Mouse (Mus musculus) midbrain, embryonic 13.5 days (tissue): ENCODE data around the gene Igfbp3. TPM values are rescaled to one million over a fixed set of nuclear protein-coding genes. Genes with fewer than 3 reads are reported as not detected.
"Not testable (repeated sequence)": the region's sequence is repeated elsewhere in the genome, so short reads cannot be mapped to it uniquely, and the experiment has no call there.

Source experiments
- ATAC-seq: fragments of 200-750 bp; cut with Nextera tagmentation; 2 replicates; pipeline ENCODE4 v1.8.0; 2017; ENCODE audit warnings: mild to moderate bottlenecking, moderate TSS enrichment, moderate library complexity
- H3K27ac ChIP-seq: fragments of 300-500 bp; sonication (generic); 2 replicates; pipeline ENCODE4 v1.5.1; 2015; ENCODE audit warnings: inconsistent platforms, mild to moderate bottlenecking, moderate library complexity
- H3K27me3 ChIP-seq: fragments of 300-500 bp; sonication (generic); 2 replicates; pipeline ENCODE4 v1.6.1; 2015; ENCODE audit warnings: mild to moderate bottlenecking, inconsistent platforms
- H3K36me3 ChIP-seq: fragments of 300-500 bp; sonication (generic); 2 replicates; pipeline ENCODE4 v1.6.1; 2015; ENCODE audit warnings: mild to moderate bottlenecking, inconsistent platforms
- H3K4me1 ChIP-seq: fragments of 300-500 bp; sonication (generic); replicated peaks from 2 replicates; pipeline ENCODE4 v1.6.1; 2015; ENCODE audit warnings: inconsistent platforms
- H3K4me2 ChIP-seq: fragments of 300-500 bp; sonication (generic); replicated peaks from 2 replicates; pipeline ENCODE4 v1.6.1; 2015; ENCODE audit warnings: moderate library complexity, mild to moderate bottlenecking, inconsistent platforms
- H3K4me3 ChIP-seq: fragments of 300-500 bp; sonication (generic); replicated peaks from 2 replicates; pipeline ENCODE4 v1.5.1; 2015; ENCODE audit warnings: mild to moderate bottlenecking, inconsistent platforms
- H3K9ac ChIP-seq: fragments of 300-500 bp; sonication (generic); replicated peaks from 2 replicates; pipeline ENCODE4 v1.6.1; 2015; ENCODE audit warnings: mild to moderate bottlenecking, inconsistent platforms
- H3K9me3 ChIP-seq: fragments of 300-500 bp; sonication (generic); 2 replicates; pipeline ENCODE4 v1.6.1; 2016; ENCODE audit warnings: mild to moderate bottlenecking, inconsistent platforms
- WGBS: fragments of 180-500 bp; shearing (Covaris S2); methylation state at CpG from one replicate; pipeline ENCODE4 v1.1.7; 2015; 5-methylcytosine and 5-hydroxymethylcytosine counted together
- polyA plus RNA-seq: library from polyadenylated mRNA; unstranded; fragments of >200 nt; fragmentation: Nextera tagmentation; extraction: Ambion mirVana; gene quantifications from 2 replicates; pipeline ENCODE4 v1.2.1, GENCODE M21; 2015

Gene Igfbp3
- polyA plus RNA-seq, 1 experiment from 2014 or later = 7.1 TPM

- no peaks in the 10 kb centered on the region for H3K9me3 ChIP-seq
- no peaks in the 10 kb centered on the region for H3K36me3 ChIP-seq
- H3K9ac ChIP-seq = no peak overlapping the region
- H3K4me3 ChIP-seq = no peak overlapping the region
- WGBS = 90% methylated on average over 4 of the region's 4 CpGs
- H3K27ac ChIP-seq = no peak overlapping the region
- no peaks in the 10 kb centered on the region for H3K4me1 ChIP-seq
- H3K27me3 ChIP-seq = no peaks in the 10 kb centered on the region
- ATAC-seq = no peak
- H3K4me2 ChIP-seq = no peak overlapping the region
Observed at GRCm38 (mm10) chr11:7230000-7230399, 16.3 kb upstream of the Igfbp3 start.

- no peaks in the 10 kb centered on the region for H3K9me3 ChIP-seq
- no peak for ATAC-seq
- H3K4me3 ChIP-seq = no peak overlapping the region
- no peak overlapping the region for H3K27ac ChIP-seq
- no peaks in the 10 kb centered on the region for H3K36me3 ChIP-seq
- H3K4me2 ChIP-seq = no peak overlapping the region
- WGBS = 77% methylated on average over 4 of the region's 4 CpGs
- H3K4me1 ChIP-seq = no peaks in the 10 kb centered on the region
- H3K27me3 ChIP-seq = no peaks in the 10 kb centered on the region
- H3K9ac ChIP-seq = no peak overlapping the region
Observed at GRCm38 (mm10) chr11:7228107-7228506, 14.4 kb upstream of the Igfbp3 start.

DNA sequence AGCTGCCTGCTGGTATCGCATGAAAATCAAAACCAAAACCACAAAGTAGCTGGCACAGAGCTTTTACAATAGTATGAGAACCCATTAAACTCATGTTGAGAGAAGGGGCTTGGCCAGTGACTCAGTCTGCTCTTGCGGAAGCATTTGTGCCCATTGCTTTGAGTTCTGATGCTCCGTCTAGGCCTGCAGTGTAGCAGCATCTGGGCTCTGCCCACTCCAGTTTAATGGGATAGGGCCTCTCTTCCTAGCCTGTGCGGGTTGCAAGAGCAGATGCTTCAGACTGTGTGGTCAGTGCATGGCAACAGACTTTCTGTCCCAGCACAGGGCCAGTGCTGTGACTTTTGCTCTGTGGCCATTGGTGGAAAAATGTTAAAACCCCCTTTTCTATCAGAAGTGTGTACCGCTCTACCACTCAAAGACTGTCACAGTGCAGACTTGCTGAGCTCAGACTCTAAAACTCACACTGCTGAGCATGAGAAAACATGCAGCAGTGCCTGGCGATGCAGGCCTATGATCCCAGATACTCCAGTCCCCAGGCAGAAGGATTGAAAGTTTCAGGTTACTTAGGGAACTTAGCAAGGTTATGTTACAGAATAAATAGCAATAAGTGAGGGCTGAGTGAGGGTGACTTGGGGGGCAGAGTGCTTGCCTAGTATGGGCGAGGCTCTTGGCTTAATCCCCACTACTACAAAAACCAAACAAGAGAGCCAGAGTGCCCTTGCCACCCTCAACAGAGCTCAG lies 13.3 kb upstream of the Igfbp3 start:
- WGBS = 88% methylated on average over 7 of the region's 7 CpGs
- Histone ChIP-seq H3K27ac (no peak overlapping the region), H3K27me3 (no peaks in the 10 kb centered on the region), H3K36me3 (no peaks in the 10 kb centered on the region), H3K4me3 (no peak overlapping the region), H3K4me2 (no peak overlapping the region), H3K4me1 (no peaks in the 10 kb centered on the region), H3K9me3 (no peaks in the 10 kb centered on the region), H3K9ac (no peak overlapping the region)
- no peak for ATAC-seq

GRCm38 (mm10) chr11:7226200-7226599 lies 12.5 kb upstream of the Igfbp3 start:
- H3K4me2 ChIP-seq = no peak overlapping the region
- H3K4me1 ChIP-seq = no peaks in the 10 kb centered on the region
- ATAC-seq = no peak
- H3K27ac ChIP-seq = no peak overlapping the region
- H3K9me3 ChIP-seq = no peaks in the 10 kb centered on the region
- no peaks in the 10 kb centered on the region for H3K27me3 ChIP-seq
- no peak overlapping the region for H3K4me3 ChIP-seq
- H3K36me3 ChIP-seq = no peaks in the 10 kb centered on the region
- H3K9ac ChIP-seq = no peak overlapping the region
- WGBS = 67% methylated on average over 2 of the region's 2 CpGs

DNA sequence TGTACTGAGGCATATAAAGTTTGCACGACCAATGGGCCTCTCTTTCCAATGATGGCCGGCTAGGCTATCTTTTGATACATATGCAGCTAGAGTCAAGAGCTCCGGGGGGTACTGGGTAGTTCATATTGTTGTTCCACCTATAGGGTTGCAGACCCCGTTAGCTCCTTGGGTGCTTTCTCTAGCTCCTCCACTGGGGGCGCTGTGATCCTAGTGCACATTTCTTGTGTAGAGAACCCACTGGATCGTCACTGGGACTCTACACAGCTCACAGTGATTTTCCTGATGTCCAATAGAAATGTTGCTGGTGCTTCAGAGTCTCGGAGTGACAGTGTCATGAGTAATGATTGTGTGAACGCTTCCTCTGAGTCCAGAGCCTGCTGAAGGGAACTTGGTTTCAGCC lies 8.1 kb upstream of the Igfbp3 start:
- not testable (repeated sequence) for H3K27me3 ChIP-seq, H3K4me1 ChIP-seq, H3K4me2 ChIP-seq, ATAC-seq, H3K9me3 ChIP-seq, H3K4me3 ChIP-seq, H3K9ac ChIP-seq, H3K36me3 ChIP-seq, H3K27ac ChIP-seq
- WGBS = 78% methylated on average over 8 of the region's 8 CpGs

GRCm38 (mm10) chr11:7215703-7216102 lies 2.0 kb upstream of the Igfbp3 start:
- peaks cover 39% of the 10 kb centered on the region for H3K27me3 ChIP-seq
- 14% methylated on average over 8 of the region's 8 CpGs for WGBS

DNA sequence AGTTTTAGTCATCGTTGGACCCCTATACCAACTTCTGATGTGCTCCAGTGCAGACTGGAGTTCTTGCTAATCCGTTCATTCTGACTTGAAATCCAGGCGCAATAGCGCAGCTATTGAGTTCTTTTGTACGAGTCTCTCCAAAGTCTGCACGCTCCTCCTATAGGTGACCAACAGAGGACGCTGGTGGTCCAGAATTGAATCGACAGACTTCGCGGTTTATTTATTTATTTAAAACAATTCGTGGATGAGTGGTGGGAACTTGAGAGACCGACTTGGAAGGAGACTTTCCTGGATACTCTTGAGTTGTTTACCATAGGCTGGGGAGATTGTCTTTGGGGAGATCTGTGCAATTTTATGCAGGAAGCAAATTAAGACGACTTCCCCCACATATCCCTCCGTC lies 1.0 kb upstream of the Igfbp3 start:
- Histone ChIP-seq H3K4me2 (peak overlapping the region; percentile 85), H3K9ac (no peak overlapping the region), H3K27me3 (peaks cover 39% of the 10 kb centered on the region), H3K36me3 (no peaks in the 10 kb centered on the region), H3K27ac (no peak overlapping the region), H3K4me3 (peak overlapping the region; percentile 63), H3K9me3 (no peaks in the 10 kb centered on the region), H3K4me1 (peaks cover 28% of the 10 kb centered on the region)
- WGBS = 9% methylated on average over 14 of the region's 14 CpGs
- no peak for ATAC-seq

More at GRCm38 (mm10) chr11:7215703-7216102, 2.0 kb upstream of the Igfbp3 start:
- H3K27ac ChIP-seq = no peak overlapping the region
- H3K9ac ChIP-seq = no peak overlapping the region
- no peak for ATAC-seq
- H3K4me3 ChIP-seq = no peak overlapping the region
- H3K4me2 ChIP-seq = no peak overlapping the region
- H3K4me1 ChIP-seq = peaks cover 26% of the 10 kb centered on the region
- no peaks in the 10 kb centered on the region for H3K9me3 ChIP-seq
- no peaks in the 10 kb centered on the region for H3K36me3 ChIP-seq

DNA sequence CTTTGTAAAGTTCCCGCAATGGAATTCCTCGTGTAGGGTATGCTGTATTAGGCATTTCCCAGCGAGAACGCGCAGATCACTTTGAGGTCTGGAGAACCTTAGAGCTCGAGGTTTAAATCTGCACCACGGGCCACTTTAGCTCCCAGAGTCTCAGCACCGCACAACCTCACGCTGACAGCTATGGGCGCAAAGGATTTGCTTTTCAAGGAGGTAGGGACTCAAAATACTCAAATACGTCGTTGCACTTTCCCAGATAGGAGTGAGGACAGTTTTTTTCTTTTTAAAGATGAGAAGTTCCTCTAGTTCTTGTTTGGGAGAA lies 578 bp upstream of the Igfbp3 start:
- H3K9ac ChIP-seq = peak overlapping the region; percentile 74
- H3K4me3 ChIP-seq = peak overlapping the region; percentile 63
- H3K27me3 ChIP-seq = peaks cover 39% of the 10 kb centered on the region
- H3K9me3 ChIP-seq = no peaks in the 10 kb centered on the region
- under 1% methylated on average over 12 of the region's 12 CpGs for WGBS
- H3K4me2 ChIP-seq = peak overlapping the region; percentile 85
- no peaks in the 10 kb centered on the region for H3K36me3 ChIP-seq
- no peak overlapping the region for H3K27ac ChIP-seq
- ATAC-seq = peak; percentile 1; the same call in 1 of the 2 replicates
- peaks cover 28% of the 10 kb centered on the region for H3K4me1 ChIP-seq

- Histone ChIP-seq H3K27ac (no peak overlapping the region), H3K4me2 (peak overlapping the region; percentile 85), H3K9ac (peak overlapping the region; percentile 74), H3K4me3 (peak overlapping the region; percentile 63), H3K27me3 (peaks cover 39% of the 10 kb centered on the region), H3K36me3 (no peaks in the 10 kb centered on the region), H3K9me3 (no peaks in the 10 kb centered on the region), H3K4me1 (peaks cover 28% of the 10 kb centered on the region)
- ATAC-seq = no peak
- 2% methylated on average over 19 of the region's 19 CpGs for WGBS
Observed at GRCm38 (mm10) chr11:7213161-7213500, 592 bp downstream of the Igfbp3 start.

DNA sequence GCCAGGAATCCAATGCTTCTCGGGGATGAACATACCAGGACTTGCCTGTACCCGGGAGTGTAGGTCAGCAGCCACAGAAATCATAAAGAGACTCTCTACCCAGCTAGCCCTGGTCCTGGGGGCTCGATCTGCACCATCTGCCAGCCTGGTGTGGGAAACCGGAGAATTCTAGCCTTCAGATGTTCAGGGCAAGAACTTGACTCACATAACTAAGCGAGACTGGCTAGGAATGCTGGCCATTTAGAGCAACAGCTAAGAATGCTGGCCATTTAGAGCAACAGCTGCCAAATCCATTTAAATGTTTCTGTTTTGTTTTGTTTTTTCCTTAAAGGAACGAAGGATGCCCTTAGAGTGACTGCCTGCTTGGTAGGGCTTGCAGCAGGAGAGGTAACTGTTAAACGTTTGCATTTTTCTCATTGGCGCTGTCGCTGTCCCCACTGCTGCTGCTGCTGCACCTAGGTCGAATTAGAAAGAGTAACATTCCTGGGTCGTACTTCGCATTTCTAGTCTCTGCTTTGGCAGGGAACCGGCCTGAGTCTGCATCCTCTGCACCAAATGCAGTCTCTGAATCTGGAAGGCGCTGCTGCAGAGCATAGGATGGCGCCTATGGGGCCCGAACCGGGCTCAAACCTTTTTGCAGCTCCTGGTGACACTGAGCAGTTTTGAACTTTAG lies 1.5 kb downstream of the Igfbp3 start:
- WGBS = 23% methylated on average over 17 of the region's 17 CpGs
- H3K4me1 ChIP-seq = peaks cover 28% of the 10 kb centered on the region
- no peak overlapping the region for H3K27ac ChIP-seq
- H3K9ac ChIP-seq = no peak overlapping the region
- peak overlapping the region; percentile 85 for H3K4me2 ChIP-seq
- peak overlapping the region; percentile 63 for H3K4me3 ChIP-seq
- H3K9me3 ChIP-seq = no peaks in the 10 kb centered on the region
- peaks cover 39% of the 10 kb centered on the region for H3K27me3 ChIP-seq
- no peaks in the 10 kb centered on the region for H3K36me3 ChIP-seq
- ATAC-seq = no peak

DNA sequence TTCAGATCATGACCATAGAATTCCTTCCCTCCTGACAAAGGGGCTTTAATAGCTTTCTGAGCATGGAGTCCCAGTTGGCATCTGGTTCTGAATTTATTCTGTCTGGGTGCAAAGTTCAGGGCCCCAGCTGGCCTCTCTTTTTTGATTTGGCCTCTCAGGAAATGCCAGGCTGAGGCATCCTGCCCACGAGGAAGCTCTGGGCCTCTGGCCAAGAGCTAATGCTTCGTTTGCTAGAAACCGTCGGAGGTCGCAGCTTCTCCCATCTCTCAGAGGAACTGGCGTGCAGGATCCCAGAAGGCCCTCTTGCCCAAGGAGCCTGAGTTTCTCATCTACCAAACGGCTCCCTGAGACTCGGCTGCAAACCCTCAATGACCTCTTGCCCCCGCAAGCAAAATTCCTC lies 2.5 kb downstream of the Igfbp3 start:
- no peak overlapping the region for H3K4me3 ChIP-seq
- H3K9ac ChIP-seq = no peak overlapping the region
- no peak for ATAC-seq
- WGBS = 33% methylated on average over 9 of the region's 9 CpGs
- H3K27ac ChIP-seq = no peak overlapping the region
- H3K27me3 ChIP-seq = peaks cover 39% of the 10 kb centered on the region
- no peaks in the 10 kb centered on the region for H3K9me3 ChIP-seq
- no peak overlapping the region for H3K4me2 ChIP-seq
- H3K4me1 ChIP-seq = peaks cover 28% of the 10 kb centered on the region
- H3K36me3 ChIP-seq = no peaks in the 10 kb centered on the region

- H3K4me2 ChIP-seq = no peak overlapping the region
- no peak overlapping the region for H3K27ac ChIP-seq
- no peak; the same call in 1 of the 2 replicates for ATAC-seq
Observed at GRCm38 (mm10) chr11:7210343-7210742, 3.4 kb downstream of the Igfbp3 start.

More at GRCm38 (mm10) chr11:7210343-7210742, 3.4 kb downstream of the Igfbp3 start:
- Histone ChIP-seq H3K9me3 (no peaks in the 10 kb centered on the region), H3K4me1 (peaks cover 28% of the 10 kb centered on the region), H3K36me3 (no peaks in the 10 kb centered on the region), H3K27me3 (peaks cover 37% of the 10 kb centered on the region), H3K4me3 (no peak overlapping the region), H3K9ac (no peak overlapping the region)
- WGBS = 20% methylated on average over 6 of the region's 6 CpGs
